Mouse (Mus musculus) thymus, adult 2 months (tissue): ENCODE results near the gene Palm2. TPM values are rescaled to one million over a fixed set of nuclear protein-coding genes. Genes with fewer than 3 reads are reported as not detected.

ENCODE experiments used
- DNase-seq: peaks from one replicate; pipeline ENCODE4 v3.0.0; 2021
- H3K27ac ChIP-seq: fragments of 200-500 bp; 2 replicates; pipeline ENCODE4 v1.5.1; 2012; ENCODE audit warnings: low read length, control low read depth; ENCODE audit not compliant: control insufficient read depth, insufficient read depth
- H3K27me3 ChIP-seq: fragments of 200-500 bp; 2 replicates; pipeline ENCODE4 v1.6.1; 2012; ENCODE audit warnings: mild to moderate bottlenecking, low read length, moderate library complexity, mixed read lengths; ENCODE audit not compliant: control insufficient read depth, insufficient read depth
- H3K36me3 ChIP-seq: fragments of 200-500 bp; 2 replicates; pipeline ENCODE4 v1.6.1; 2012; ENCODE audit warnings: mild to moderate bottlenecking, low read length, moderate library complexity; ENCODE audit not compliant: control insufficient read depth, insufficient read depth
- H3K4me1 ChIP-seq: fragments of 200-500 bp; replicated peaks from 2 replicates; pipeline ENCODE4 v1.6.1; 2012; ENCODE audit warnings: low read length; ENCODE audit not compliant: control insufficient read depth, insufficient read depth
- H3K4me3 ChIP-seq: fragments of 200-500 bp; 2 replicates; pipeline ENCODE4 v1.5.1; 2012; ENCODE audit warnings: mild to moderate bottlenecking, low read length, control low read depth, moderate library complexity; ENCODE audit not compliant: control insufficient read depth, insufficient read depth
- CTCF ChIP-seq: fragments of 200-500 bp; IDR thresholded peaks from 2 replicates; pipeline ENCODE4 v1.5.1; 2012; ENCODE audit warnings: mild to moderate bottlenecking, control low read depth, low read length, moderate library complexity, borderline replicate concordance; ENCODE audit not compliant: control insufficient read depth, poor library complexity, insufficient read depth; ENCODE audit errors: extremely low read depth
- POLR2A ChIP-seq: fragments of 200-500 bp; IDR thresholded peaks from 2 replicates; pipeline ENCODE4 v1.6.1; 2012; ENCODE audit warnings: mild to moderate bottlenecking, low read length, control low read depth, moderate library complexity; ENCODE audit not compliant: control insufficient read depth, poor library complexity, insufficient read depth; ENCODE audit errors: extremely low read depth
- WGBS: fragments of 180-500 bp; shearing (Covaris S2); methylation state at CpG from one replicate; pipeline ENCODE4 v1.1.7; 2018; 5-methylcytosine and 5-hydroxymethylcytosine counted together
- polyA plus RNA-seq: library from polyadenylated mRNA; depleted of rRNA; stranded (reverse); fragments of >200 nt; gene quantifications from 2 replicates; pipeline ENCODE4 v1.2.3, GENCODE M21; 2012

Gene Palm2
- polyA plus RNA-seq, 1 experiment, result 0.13 TPM

DNA sequence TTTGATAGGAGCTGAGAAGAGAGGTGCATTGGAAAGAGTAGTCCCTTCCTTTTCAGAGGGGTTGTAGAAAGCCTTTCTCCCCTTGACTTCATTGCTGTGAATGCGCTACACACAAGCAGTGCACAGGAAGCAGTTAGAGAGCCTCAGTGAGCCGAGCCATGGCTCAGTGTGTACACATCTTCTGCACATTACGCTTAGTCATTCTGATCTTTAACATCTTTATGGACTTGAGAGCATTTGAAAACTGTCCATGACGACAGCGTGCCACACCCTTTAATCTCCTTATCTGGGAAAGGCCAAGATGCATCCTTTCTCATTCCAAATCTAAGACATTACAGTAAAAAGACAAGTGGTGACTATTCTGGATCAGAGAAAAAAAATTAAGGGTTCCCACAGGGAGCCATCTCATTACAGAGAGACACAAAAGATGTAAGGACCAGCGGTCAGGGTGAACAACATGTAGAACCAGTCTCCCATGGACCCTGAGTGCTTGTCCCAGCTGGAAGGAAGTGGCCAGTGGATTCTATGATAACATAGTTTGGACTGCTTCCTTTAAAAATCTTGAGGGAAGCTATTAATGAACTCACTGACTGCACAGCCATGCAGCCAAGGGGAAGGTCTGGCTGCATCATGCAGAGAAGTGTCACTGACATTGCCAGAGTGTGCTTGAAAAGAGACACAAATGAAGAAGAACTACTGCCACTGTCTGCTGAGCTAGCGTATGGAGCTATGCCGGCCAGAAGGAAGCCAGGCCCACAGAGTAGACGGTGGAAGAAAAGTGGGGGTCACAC lies 91.4 kb downstream of the Palm2 start:
- Histone ChIP-seq H3K36me3 (no peaks in the 10 kb centered on the region), H3K4me3 (no peak overlapping the region), H3K4me1 (no peaks in the 10 kb centered on the region), H3K27me3 (no peaks in the 10 kb centered on the region), H3K27ac (no peak overlapping the region)
- 68% methylated on average over 9 of the region's 9 CpGs for WGBS
- DNase-seq, result no peak
- TF ChIP-seq CTCF (no peak), POLR2A (no peak)

DNA sequence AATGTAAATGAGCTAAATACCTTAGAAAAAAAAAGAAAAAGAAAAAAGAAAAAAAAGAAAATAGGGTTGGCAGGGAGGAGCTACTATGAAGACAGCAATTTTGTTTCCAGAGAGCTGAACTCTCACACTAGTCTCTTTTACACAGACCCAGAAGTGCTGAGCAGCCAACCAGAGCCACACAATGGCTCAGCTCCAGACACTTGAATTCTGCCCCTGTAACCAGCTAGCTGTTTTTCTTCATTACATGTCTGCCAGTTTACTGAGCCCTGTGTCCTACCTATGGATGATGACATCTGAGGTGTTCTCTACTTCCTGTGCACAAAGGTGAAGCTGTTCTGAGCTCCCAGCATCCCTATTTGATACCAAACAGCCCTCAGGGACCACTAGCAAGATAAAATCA lies 94.2 kb downstream of the Palm2 start:
- H3K27ac ChIP-seq, result no peak overlapping the region

DNA sequence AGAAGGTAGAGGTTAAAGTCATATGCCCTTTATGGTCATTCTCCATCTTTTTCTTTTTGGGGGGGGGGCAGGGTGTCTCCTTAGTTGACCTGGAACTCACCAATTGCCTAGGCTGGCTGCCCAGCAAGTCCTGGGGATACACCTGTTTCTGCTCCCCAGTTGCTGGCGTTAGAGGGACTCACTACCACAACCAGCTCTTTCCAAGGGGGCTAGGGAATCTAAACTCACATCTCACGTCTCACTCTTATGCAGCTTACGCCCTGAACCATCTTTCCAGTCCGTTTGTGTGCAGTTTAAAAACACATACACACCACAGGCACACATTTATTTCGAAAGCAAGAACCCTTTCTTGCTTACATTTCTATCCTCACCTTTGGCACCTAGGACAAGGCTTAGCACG lies 99.6 kb downstream of the Palm2 start:
- H3K27ac ChIP-seq, result no peak overlapping the region

More for the DNA sequence above, 94.2 kb downstream of the Palm2 start:
- Histone ChIP-seq H3K27me3 (no peaks in the 10 kb centered on the region), H3K4me3 (no peak overlapping the region), H3K4me1 (no peaks in the 10 kb centered on the region), H3K36me3 (no peaks in the 10 kb centered on the region)
- no peak for DNase-seq
- TF ChIP-seq POLR2A (no peak), CTCF (no peak)

DNA sequence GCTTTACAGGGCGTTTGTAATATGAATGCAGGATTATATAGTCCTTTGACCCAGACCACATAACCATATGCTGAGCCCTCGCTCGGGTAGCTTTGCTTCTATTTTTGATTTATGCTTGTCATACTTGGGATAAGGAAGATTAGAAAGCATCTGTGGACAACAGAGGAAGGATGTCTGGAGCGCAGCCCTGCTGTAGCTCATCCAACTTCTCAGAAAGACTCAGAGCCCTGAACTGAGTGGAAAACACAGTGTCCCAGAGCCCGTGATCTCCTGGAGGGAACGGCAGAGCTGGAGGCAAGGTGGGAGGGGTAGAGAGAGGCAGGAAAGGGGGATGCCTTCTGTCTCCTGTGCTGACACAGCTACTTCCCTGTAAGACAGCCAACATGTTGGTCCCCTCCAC lies 100.2 kb downstream of the Palm2 start:
- TF ChIP-seq POLR2A, result no peak
- no peak for TF ChIP-seq CTCF
- no peaks in the 10 kb centered on the region for H3K36me3 ChIP-seq
- no peak overlapping the region for H3K4me3 ChIP-seq
- DNase-seq, result no peak
- no peaks in the 10 kb centered on the region for H3K4me1 ChIP-seq
- WGBS, result 63% methylated on average over 6 of the region's 6 CpGs
- no peak overlapping the region for H3K27ac ChIP-seq
- H3K27me3 ChIP-seq, result no peaks in the 10 kb centered on the region

More for the DNA sequence above, 99.6 kb downstream of the Palm2 start:
- TF ChIP-seq CTCF (no peak), POLR2A (no peak)
- H3K4me1 ChIP-seq, result no peaks in the 10 kb centered on the region
- H3K4me3 ChIP-seq, result no peak overlapping the region
- 90% methylated on average over 6 of the region's 6 CpGs for WGBS
- DNase-seq, result no peak
- H3K36me3 ChIP-seq, result no peaks in the 10 kb centered on the region
- H3K27me3 ChIP-seq, result no peaks in the 10 kb centered on the region

DNA sequence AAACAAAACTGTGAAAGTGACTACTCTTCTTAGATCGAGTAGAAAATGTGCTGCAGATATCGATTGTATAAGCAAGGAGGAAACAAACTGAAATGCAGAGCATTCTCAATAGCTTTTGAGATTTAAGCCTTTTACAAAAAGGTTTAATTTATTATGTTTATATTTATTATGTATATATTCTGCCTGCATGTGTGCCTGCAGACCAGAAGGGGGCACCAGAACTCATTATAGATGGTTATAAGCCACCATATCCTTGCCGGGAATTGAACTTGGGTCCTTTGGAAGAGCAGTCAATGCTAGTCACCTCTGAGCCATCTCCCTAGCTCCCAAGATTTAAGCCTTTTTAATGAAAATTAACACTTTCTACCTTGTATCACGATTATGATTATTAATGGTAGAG lies 101.0 kb downstream of the Palm2 start:
- no peak for DNase-seq
- no peaks in the 10 kb centered on the region for H3K36me3 ChIP-seq
- 94% methylated on average over 4 of the region's 4 CpGs for WGBS
- H3K4me3 ChIP-seq, result no peak overlapping the region
- H3K4me1 ChIP-seq, result no peaks in the 10 kb centered on the region
- no peak overlapping the region for H3K27ac ChIP-seq
- no peak for TF ChIP-seq POLR2A
- TF ChIP-seq CTCF, result no peak
- no peaks in the 10 kb centered on the region for H3K27me3 ChIP-seq

DNA sequence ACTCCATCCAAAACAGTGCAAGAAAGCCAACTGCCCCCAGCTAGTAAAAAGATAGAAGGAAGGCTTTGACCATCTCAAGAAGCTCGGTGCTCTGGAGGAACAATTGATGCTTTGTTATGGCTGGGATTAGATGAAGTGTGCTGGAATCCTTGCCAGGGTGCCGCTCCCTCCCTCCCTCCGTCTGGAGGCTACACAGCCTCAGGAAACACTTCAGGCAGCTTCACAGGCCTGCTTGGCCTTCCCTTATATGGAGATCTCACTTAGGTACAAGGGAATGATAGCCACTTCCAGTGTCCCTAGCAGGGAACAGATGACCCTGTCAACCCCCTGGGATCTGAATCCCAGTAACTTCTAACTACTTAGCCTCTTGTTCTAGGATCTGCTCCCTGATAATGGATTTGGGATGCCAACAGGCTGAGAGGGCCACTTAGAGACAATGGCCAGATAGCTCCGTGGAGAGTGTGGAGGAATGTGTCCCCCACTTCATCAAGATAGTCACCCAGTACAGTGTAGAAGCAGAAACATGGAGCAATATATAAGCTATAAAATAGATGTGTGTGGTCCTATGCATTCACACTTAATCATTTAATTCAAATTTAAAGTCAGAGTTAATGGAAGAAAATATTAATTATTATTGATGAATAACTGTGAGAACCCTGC lies 104.1 kb downstream of the Palm2 start:
- WGBS, result 64% methylated on average over 4 of the region's 4 CpGs
- Histone ChIP-seq H3K36me3 (no peaks in the 10 kb centered on the region), H3K27ac (no peak overlapping the region), H3K4me3 (no peak overlapping the region), H3K4me1 (no peaks in the 10 kb centered on the region), H3K27me3 (no peaks in the 10 kb centered on the region)
- no peak for DNase-seq
- TF ChIP-seq CTCF (no peak), POLR2A (no peak)

DNA sequence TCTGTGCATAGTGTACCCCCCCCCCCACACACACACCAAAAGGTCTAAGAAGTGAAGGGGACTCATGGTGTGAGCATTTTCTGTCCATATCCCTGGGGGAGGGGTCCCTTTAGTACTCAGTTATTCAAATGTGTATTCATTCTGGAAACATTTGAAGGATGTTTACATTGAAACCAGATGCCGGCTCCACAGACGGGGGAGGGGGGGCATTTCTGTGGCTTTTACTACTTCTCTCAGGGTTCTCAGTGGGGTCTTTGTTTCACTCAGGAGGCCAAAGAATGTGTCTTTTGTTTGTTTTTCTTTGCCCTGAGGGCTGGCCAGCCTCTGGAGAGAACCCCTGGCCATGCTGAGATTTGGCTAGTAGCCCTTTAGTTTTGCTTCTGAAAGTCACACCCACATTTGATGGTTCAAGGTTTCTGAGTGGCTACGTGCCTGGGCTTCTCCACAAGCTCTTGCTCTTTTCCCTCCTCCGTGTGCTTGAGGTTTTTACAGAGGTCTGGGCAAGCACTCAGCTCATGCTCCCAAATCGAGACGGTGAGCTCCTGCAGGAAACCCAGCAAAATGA lies 109.7 kb downstream of the Palm2 start:
- H3K27ac ChIP-seq, result no peak overlapping the region
- TF ChIP-seq POLR2A (no peak), CTCF (no peak)
- no peaks in the 10 kb centered on the region for H3K4me1 ChIP-seq
- no peak overlapping the region for H3K4me3 ChIP-seq
- no peaks in the 10 kb centered on the region for H3K36me3 ChIP-seq
- DNase-seq, result no peak
- WGBS, result 25% methylated on average over 6 of the region's 6 CpGs
- no peaks in the 10 kb centered on the region for H3K27me3 ChIP-seq
